Mouse (Mus musculus) lung, postnatal 0 days (tissue): ENCODE data around the gene Dlk1.

Source experiments
- CTCF ChIP-seq: IDR thresholded peaks from 2 replicates; pipeline ENCODE4 v1.5.1; 2016; ENCODE audit warnings: antibody characterized with exemption, mild to moderate bottlenecking
- EP300 ChIP-seq: IDR thresholded peaks from 2 replicates; pipeline ENCODE4 v1.6.1; 2016; ENCODE audit warnings: antibody characterized with exemption, mild to moderate bottlenecking, control low read depth

DNA sequence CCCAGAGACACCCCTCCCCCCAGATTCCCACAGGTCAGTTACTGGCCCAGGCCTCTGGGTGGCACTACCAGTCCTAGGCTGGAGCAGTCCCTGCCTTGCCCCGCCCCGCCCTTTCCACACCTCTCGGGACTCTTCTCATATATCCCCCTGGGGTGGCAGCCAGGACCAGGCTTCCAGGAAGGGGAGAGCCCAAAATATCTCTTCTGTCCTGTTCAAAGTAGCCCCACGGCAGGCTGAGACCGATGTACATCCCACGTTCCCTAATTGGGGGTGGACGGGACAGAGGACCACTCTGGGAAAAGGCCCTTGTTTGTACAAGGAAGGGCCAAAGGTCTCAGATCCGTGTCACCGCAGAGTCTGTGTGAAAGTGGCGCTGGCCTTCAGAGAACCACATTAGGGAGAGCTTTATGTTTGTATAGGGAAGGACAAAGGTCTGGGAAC lies 16.2 kb upstream of the Dlk1 start:
- TF ChIP-seq EP300 (no peak), CTCF (peak; percentile 71)
